Mouse (Mus musculus): ENCODE measurements at regions not wholly inside any gene's neighbourhood (a gene's known extent, or its start where the extent isn't known, plus 50 kb on each side); places are given as distances from the start of the nearest gene placed in this dataset.

DNA sequence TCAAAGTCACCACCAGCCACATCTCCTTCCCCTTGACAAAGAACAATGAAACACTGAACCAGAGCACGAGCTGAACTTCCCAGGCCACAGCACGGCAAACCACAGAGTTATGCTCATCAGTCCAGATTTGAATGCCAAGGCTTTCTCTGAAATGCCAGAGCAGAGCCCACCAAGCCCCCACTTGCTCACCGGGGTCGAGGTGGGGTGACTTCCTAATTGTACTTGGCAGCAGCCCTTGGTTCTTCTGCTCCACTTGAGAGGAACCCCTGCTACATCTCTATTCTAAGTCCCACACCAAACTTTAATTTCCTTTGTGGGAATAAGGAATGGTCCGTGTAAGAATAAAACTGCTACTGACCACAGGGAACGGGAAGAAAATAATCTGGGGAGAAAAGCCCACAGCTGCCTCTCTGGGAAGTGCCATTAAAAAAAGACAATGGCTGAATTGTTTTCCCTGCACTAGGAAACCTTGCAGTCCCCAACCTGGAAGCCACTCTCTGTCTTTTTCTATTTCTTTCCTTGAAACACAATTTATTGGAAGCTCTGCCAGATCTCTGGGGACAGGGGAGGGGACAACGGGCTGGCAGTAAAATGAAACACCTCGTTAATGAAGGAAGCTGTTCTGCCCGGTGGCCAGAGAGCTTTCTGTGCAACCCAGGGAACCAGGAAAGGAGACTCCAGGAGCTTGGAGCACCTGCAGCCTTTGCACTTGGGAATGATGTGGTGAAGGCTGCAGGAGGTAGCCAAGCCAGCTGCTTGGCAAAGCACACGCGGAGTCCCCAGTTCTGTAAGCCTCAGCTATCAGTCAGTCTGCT is 215.6 kb upstream of the Usp24 start:
- ATAC-seq (ENCODE audit: borderline replicate concordance, extremely low read depth, low FRiP score, low TSS enrichment) = no peak
- 54% methylated on average over 11 of the region's 11 CpGs for WGBS
- no peak overlapping the region for H3K27ac ChIP-seq
- no peak overlapping the region for H3K9ac ChIP-seq
- no peak overlapping the region for H3K4me3 ChIP-seq
- no peak overlapping the region for H3K4me2 ChIP-seq
- peaks cover 13% of the 10 kb centered on the region for H3K4me1 ChIP-seq
- no peaks in the 10 kb centered on the region for H3K27me3 ChIP-seq
- no peaks in the 10 kb centered on the region for H3K9me3 ChIP-seq
- H3K36me3 ChIP-seq = no peaks in the 10 kb centered on the region

DNA sequence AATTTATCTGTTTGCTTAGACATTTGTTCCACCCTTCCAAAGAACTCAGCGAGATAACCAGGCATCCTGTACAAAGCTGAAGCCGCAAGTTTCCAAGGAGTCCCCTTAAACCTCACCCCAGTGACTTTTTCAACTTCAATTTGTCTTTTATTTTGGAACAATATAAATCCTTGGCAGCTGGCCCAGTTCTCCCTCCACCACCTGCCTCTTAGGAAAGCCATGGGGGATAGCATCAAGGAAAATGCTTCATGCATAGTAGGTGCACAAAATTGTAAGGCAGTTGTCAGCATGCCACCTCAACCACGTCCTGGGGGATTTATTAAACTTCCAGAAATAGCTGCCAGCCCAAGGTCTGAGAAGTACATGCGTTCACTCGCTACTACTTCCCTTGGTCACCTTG is 214.1 kb upstream of the Usp24 start:
- H3K27me3 ChIP-seq = no peaks in the 10 kb centered on the region
- no peaks in the 10 kb centered on the region for H3K36me3 ChIP-seq
- peaks cover 13% of the 10 kb centered on the region for H3K4me1 ChIP-seq
- H3K9ac ChIP-seq = no peak overlapping the region
- no peak overlapping the region for H3K27ac ChIP-seq
- H3K4me2 ChIP-seq = no peak overlapping the region
- no peaks in the 10 kb centered on the region for H3K9me3 ChIP-seq
- 33% methylated on average over 5 of the region's 5 CpGs for WGBS
- no peak for ATAC-seq (ENCODE audit: borderline replicate concordance, extremely low read depth, low FRiP score, low TSS enrichment)
- no peak overlapping the region for H3K4me3 ChIP-seq

DNA sequence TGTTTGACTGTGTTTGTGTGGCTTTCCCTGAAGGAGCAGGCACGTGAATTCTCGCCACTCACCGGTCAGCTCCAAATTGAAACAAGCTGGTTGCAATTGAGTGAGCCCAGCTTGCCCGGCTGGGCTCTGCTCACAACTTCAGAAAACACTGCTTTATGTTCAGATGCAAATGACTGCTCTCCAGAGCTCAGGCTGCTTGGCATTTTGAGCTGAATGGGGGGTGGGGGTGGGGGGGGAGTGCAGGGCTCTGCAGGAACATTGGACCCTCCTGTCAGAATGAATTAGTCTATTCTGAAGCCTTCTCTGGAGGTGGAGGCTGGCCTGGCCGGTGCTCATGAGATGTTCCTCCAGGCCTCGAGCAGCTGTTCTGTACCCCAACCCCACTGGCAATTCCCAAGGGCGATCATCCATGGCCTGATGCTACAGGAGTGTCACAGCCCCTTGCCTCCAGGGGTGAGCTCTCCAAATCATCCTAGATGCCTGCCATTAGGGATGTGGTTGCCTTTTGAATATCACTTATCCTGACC is 213.5 kb upstream of the Usp24 start:
- peaks cover 13% of the 10 kb centered on the region for H3K4me1 ChIP-seq
- 57% methylated on average over 7 of the region's 7 CpGs for WGBS
- ATAC-seq (ENCODE audit: borderline replicate concordance, extremely low read depth, low FRiP score, low TSS enrichment) = no peak

GRCm38 (mm10) chr4:106103750-106104635 is 212.0 kb upstream of the Usp24 start:
- no peaks in the 10 kb centered on the region for H3K27me3 ChIP-seq
- WGBS = 63% methylated on average over 11 of the region's 11 CpGs
- no peak overlapping the region for H3K27ac ChIP-seq
- H3K9ac ChIP-seq = no peak overlapping the region
- H3K9me3 ChIP-seq = no peaks in the 10 kb centered on the region
- no peak overlapping the region for H3K4me2 ChIP-seq
- H3K36me3 ChIP-seq = no peaks in the 10 kb centered on the region
- no peak overlapping the region for H3K4me3 ChIP-seq
- ATAC-seq (ENCODE audit: borderline replicate concordance, extremely low read depth, low FRiP score, low TSS enrichment) = no peak
- H3K4me1 ChIP-seq = peaks cover 13% of the 10 kb centered on the region

More for the DNA sequence above, 213.5 kb upstream of the Usp24 start:
- H3K9ac ChIP-seq = no peak overlapping the region
- H3K9me3 ChIP-seq = no peaks in the 10 kb centered on the region
- no peaks in the 10 kb centered on the region for H3K36me3 ChIP-seq
- H3K27ac ChIP-seq = no peak overlapping the region
- H3K4me2 ChIP-seq = no peak overlapping the region
- no peaks in the 10 kb centered on the region for H3K27me3 ChIP-seq
- H3K4me3 ChIP-seq = no peak overlapping the region

GRCm38 (mm10) chr4:106112981-106113380 is 203.0 kb upstream of the Usp24 start:
- Histone ChIP-seq H3K27ac (peak overlapping the region; percentile 64; the same call in 1 of the 2 replicates), H3K4me2 (no peak overlapping the region), H3K27me3 (no peaks in the 10 kb centered on the region), H3K9me3 (no peaks in the 10 kb centered on the region), H3K4me1 (peaks cover 4% of the 10 kb centered on the region; the same call in 1 of the 2 replicates), H3K36me3 (no peaks in the 10 kb centered on the region), H3K9ac (no peak overlapping the region), H3K4me3 (no peak overlapping the region)
- ATAC-seq (ENCODE audit: borderline replicate concordance, extremely low read depth, low FRiP score, low TSS enrichment) = peak; percentile 29; the same call in 1 of the 2 replicates

GRCm38 (mm10) chr4:106113747-106114146 is 202.3 kb upstream of the Usp24 start:
- H3K27me3 ChIP-seq = no peaks in the 10 kb centered on the region
- peak overlapping the region; percentile 64 for H3K27ac ChIP-seq
- ATAC-seq (ENCODE audit: borderline replicate concordance, extremely low read depth, low FRiP score, low TSS enrichment) = no peak
- no peaks in the 10 kb centered on the region for H3K9me3 ChIP-seq
- no peak overlapping the region for H3K9ac ChIP-seq
- no peaks in the 10 kb centered on the region for H3K36me3 ChIP-seq
- peaks cover 4% of the 10 kb centered on the region; the same call in 1 of the 2 replicates for H3K4me1 ChIP-seq
- no peak overlapping the region for H3K4me2 ChIP-seq
- no peak overlapping the region for H3K4me3 ChIP-seq

- 67% methylated on average over 7 of the region's 7 CpGs for WGBS
- Histone ChIP-seq H3K9ac (no peak overlapping the region), H3K27ac (no peak overlapping the region), H3K9me3 (no peaks in the 10 kb centered on the region), H3K27me3 (no peaks in the 10 kb centered on the region), H3K4me3 (no peak overlapping the region), H3K36me3 (no peaks in the 10 kb centered on the region), H3K4me1 (peaks cover 4% of the 10 kb centered on the region; the same call in 1 of the 2 replicates), H3K4me2 (no peak overlapping the region)
- no peak for ATAC-seq (ENCODE audit: borderline replicate concordance, extremely low read depth, low FRiP score, low TSS enrichment)
Observed at GRCm38 (mm10) chr4:106116611-106117010, 199.4 kb upstream of the Usp24 start.

DNA sequence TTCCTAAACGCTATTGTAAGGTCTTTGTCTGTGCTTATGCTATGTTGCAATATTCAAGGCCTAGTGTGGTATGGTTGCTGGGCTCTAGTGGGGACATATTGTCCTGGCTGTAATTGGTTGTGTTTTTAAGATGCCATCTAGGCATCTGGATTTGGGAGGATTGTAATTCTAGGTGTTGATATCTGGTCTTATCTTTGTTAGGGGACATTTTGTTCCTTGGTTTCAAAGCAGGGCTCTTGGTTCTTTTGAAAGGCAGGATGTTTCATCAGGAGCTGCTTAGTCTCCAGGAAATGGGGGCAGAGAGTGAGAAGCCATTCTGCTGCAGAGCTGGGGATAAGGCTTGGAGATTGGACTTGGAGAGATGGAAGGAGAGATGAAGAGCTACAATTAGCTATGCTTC is 194.7 kb upstream of the Usp24 start:
- Histone ChIP-seq H3K9me3 (no peaks in the 10 kb centered on the region), H3K27ac (no peak overlapping the region), H3K36me3 (no peaks in the 10 kb centered on the region), H3K4me2 (no peak overlapping the region), H3K4me1 (peaks cover 4% of the 10 kb centered on the region; the same call in 1 of the 2 replicates), H3K27me3 (no peaks in the 10 kb centered on the region), H3K9ac (no peak overlapping the region), H3K4me3 (no peak overlapping the region)
- WGBS = 74% methylated on average over 1 of the region's 1 CpGs
- ATAC-seq (ENCODE audit: borderline replicate concordance, extremely low read depth, low FRiP score, low TSS enrichment) = no peak

DNA sequence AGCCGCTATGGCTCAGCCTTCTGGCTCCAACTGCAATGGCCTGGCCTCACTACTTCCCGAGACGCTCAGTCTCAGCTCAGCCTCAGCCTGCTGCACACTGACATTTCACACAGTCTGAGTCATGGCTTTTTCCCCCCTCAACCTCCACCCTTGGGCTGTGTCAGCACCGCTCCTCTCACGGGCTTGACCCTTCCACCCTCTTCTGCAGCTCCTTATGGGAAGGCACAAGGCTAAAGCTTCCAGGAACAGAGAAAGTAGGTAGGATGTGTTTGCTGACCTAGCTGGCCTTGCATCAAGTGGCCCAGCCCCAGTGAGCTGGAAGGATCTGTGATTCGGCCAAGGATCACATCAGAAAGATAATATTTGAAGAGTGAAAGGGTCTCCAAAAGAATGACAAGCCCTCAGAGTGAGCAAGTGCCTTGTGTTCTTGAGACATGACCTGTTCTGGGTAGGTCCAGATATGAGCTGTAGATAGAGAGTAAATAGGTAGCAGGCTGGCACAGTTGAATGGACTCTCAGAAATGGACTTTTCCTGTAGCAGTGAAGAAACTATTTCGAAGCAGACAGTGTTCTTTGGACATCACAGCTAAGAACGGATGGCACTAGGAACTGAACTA is 192.9 kb upstream of the Usp24 start:
- Histone ChIP-seq H3K4me1 (no peaks in the 10 kb centered on the region), H3K27me3 (no peaks in the 10 kb centered on the region), H3K36me3 (no peaks in the 10 kb centered on the region), H3K9ac (no peak overlapping the region), H3K4me3 (no peak overlapping the region), H3K27ac (no peak overlapping the region), H3K4me2 (no peak overlapping the region), H3K9me3 (no peaks in the 10 kb centered on the region)
- no peak for ATAC-seq (ENCODE audit: borderline replicate concordance, extremely low read depth, low FRiP score, low TSS enrichment)
- 55% methylated on average over 8 of the region's 8 CpGs for WGBS

GRCm38 (mm10) chr4:106127199-106127598 is 188.8 kb upstream of the Usp24 start:
- Histone ChIP-seq H3K4me1 (no peaks in the 10 kb centered on the region), H3K9ac (no peak overlapping the region), H3K4me2 (no peak overlapping the region), H3K36me3 (no peaks in the 10 kb centered on the region), H3K27me3 (no peaks in the 10 kb centered on the region), H3K27ac (no peak overlapping the region), H3K9me3 (no peaks in the 10 kb centered on the region), H3K4me3 (no peak overlapping the region)
- ATAC-seq (ENCODE audit: borderline replicate concordance, extremely low read depth, low FRiP score, low TSS enrichment) = no peak
- 52% methylated on average over 5 of the region's 5 CpGs for WGBS

- Histone ChIP-seq H3K27me3 (no peaks in the 10 kb centered on the region), H3K27ac (no peak overlapping the region), H3K9ac (no peak overlapping the region), H3K36me3 (no peaks in the 10 kb centered on the region), H3K9me3 (no peaks in the 10 kb centered on the region), H3K4me2 (no peak overlapping the region), H3K4me3 (no peak overlapping the region), H3K4me1 (no peaks in the 10 kb centered on the region)
- WGBS = 59% methylated on average over 7 of the region's 7 CpGs
- ATAC-seq (ENCODE audit: borderline replicate concordance, extremely low read depth, low FRiP score, low TSS enrichment) = no peak
Observed at GRCm38 (mm10) chr4:106127641-106128040, 188.4 kb upstream of the Usp24 start.

Measured in lung, embryonic 15.5 days (tissue).